8 mouse cellular contexts compared by ENCODE assay signal in the genomic region with DNA sequence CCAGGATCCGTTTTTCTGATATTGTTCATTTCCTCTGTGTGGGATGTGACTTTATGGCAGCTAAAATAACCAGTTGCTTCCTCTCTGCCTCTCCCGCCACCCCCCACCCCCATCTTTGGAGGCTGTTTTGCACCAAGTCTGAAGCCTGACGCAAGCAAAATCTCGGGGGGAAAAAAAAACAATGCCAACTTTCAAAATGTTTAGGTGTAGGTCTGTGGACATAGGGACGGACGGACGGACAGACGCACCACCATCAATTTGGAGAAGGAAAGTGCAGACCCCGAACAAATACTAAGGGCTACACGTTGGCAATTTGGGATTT. TPM values are rescaled to one million over a fixed set of nuclear protein-coding genes. Genes with fewer than 3 reads are reported as not detected.
DNase-seq lines count a peak whose midpoint lies in the region; ATAC-seq and TF ChIP-seq lines count a peak whose summit lies in the region.

No protein-coding gene starts in this region.

- TF ChIP-seq EP300 in liver, embryonic 14.5 days (IDR thresholded peaks at IDR 0.05; ENCODE audit: low read depth) = no peak

- TF ChIP-seq CTCF in cortical plate, adult 2 months (IDR thresholded peaks at IDR 0.05; ENCODE audit: extremely low read depth, insufficient read depth, low read length) = no peak
- TF ChIP-seq CTCF in liver, embryonic 14.5 days (IDR thresholded peaks at IDR 0.05; ENCODE audit: low read depth) = no peak

- intact Hi-C loops in heart, postnatal 25 days (cut with DNase I) = loop anchor here (5.0 kb wide), 2 partner anchors 46 to 71 kb away; no protein-coding TSS in a partner anchor

- 7% methylated on average over 10 of the region's 10 CpGs for WGBS in heart, embryonic 14.5 days
- under 1% methylated on average over 10 of the region's 10 CpGs for WGBS in liver, embryonic 14.5 days (ENCODE audit: insufficient replicate concordance)

- peak overlapping the region; percentile 59 for H3K4me3 ChIP-seq in heart, embryonic 14.5 days (ENCODE audit: control insufficient read depth in 1 of 2, insufficient read depth in 1 of 2, low read depth in 1 of 2, low read length in 2 of 2)
- no peak overlapping the region for H3K4me3 ChIP-seq in cortical plate, adult 2 months (ENCODE audit: insufficient read depth, low read length)
- peak overlapping the region; percentile 67 to 73 for H3K4me3 ChIP-seq in liver, embryonic 14.5 days (ENCODE audit: insufficient read depth in 1 of 2, low read depth in 2 of 2, low read length in 2 of 2)

- H3K4me1 ChIP-seq in heart, embryonic 14.5 days (ENCODE audit: control insufficient read depth in 2 of 2, insufficient read depth in 2 of 2, low read length in 2 of 2) = peaks cover 2 to 8% of the 10 kb centered on the region in 2 experiments; a peak in 2 of 4 replicates
- H3K4me1 ChIP-seq in cortical plate, adult 2 months (ENCODE audit: control insufficient read depth, insufficient read depth, low read length) = no peaks in the 10 kb centered on the region
- peaks cover 0 to 4% of the 10 kb centered on the region in 2 experiments; a peak in 1 of 4 replicates for H3K4me1 ChIP-seq in liver, embryonic 14.5 days (replicated peaks; ENCODE audit: control insufficient read depth in 2 of 2, insufficient read depth in 2 of 2, low read length in 1 of 2)

- H3K27ac ChIP-seq in heart, embryonic 14.5 days (replicated peaks in 1 of 2; ENCODE audit: control insufficient read depth in 1 of 2, insufficient read depth in 1 of 2, low read depth in 2 of 2, low read length in 2 of 2) = peak overlapping the region; percentile 35 to 44; a peak in 2 of 4 replicates
- peak overlapping the region; percentile 10; the same call in 1 of the 2 replicates for H3K27ac ChIP-seq in cortical plate, adult 2 months (ENCODE audit: insufficient read depth, low read length)
- no peak overlapping the region for H3K27ac ChIP-seq in liver, embryonic 14.5 days

- H3K27me3 ChIP-seq in heart, embryonic 14.5 days (ENCODE audit: control insufficient read depth, insufficient read depth, low read length) = peaks cover 80% of the 10 kb centered on the region
- H3K27me3 ChIP-seq in liver, embryonic 14.5 days (ENCODE audit: control insufficient read depth, insufficient read depth, low read length) = peaks cover 51% of the 10 kb centered on the region

- TF ChIP-seq POLR2A in cortical plate, adult 2 months (IDR thresholded peaks at IDR 0.05; ENCODE audit: extremely low read depth, insufficient read depth, low read length) = no peak

- H3K4me2 ChIP-seq in heart, embryonic 14.5 days (ENCODE audit: low read length) = peak overlapping the region; percentile 76
- peak overlapping the region; percentile 71 for H3K4me2 ChIP-seq in liver, embryonic 14.5 days (ENCODE audit: low read depth)

- H3K9ac ChIP-seq in heart, embryonic 14.5 days (ENCODE audit: low read length) = no peak overlapping the region
- no peak overlapping the region for H3K9ac ChIP-seq in liver, embryonic 14.5 days (replicated peaks)

- peak; percentile 40; the same call in 1 of the 2 replicates for ATAC-seq in heart, embryonic 14.5 days (ENCODE audit: insufficient number of reproducible peaks, insufficient read depth, low FRiP score, low read depth)
- no peak for ATAC-seq in liver, embryonic 14.5 days (ENCODE audit: insufficient read depth)

- DNase-seq in heart, postnatal 25 days (ENCODE audit: low spot score) = no peak
- peak; percentile 16 for DNase-seq in CD4-positive, CD25-positive, alpha-beta regulatory T cell, adult 2 months (ENCODE audit: low read depth, low spot score)
- DNase-seq in liver, embryonic 14.5 days (ENCODE audit: low read depth in 3 of 3, low spot score in 3 of 3) = peak in 1 of 3 experiments; percentile 46
- no peak for DNase-seq in B cell, adult 2 months
- no peak for DNase-seq in gastrocnemius, adult 8-10 months (ENCODE audit: low spot score in 2 of 2)
- DNase-seq in layer of hippocampus, postnatal 10 days (ENCODE audit: low spot score in 2 of 2) = no peak

- H3K36me3 ChIP-seq in heart, embryonic 14.5 days (ENCODE audit: control insufficient read depth, insufficient read depth, low read length) = 0 out of 2 replicates have a peak, but pooled peaks cover 5% of the 10 kb centered on the region
- H3K36me3 ChIP-seq in liver, embryonic 14.5 days (replicated peaks; ENCODE audit: control insufficient read depth, insufficient read depth, low read depth) = no peaks in the 10 kb centered on the region

- H3K9me3 ChIP-seq in heart, embryonic 14.5 days (ENCODE audit: control insufficient read depth, low read length) = 0 out of 2 replicates have a peak, but pooled peaks cover 3% of the 10 kb centered on the region
- H3K9me3 ChIP-seq in liver, embryonic 14.5 days (ENCODE audit: control insufficient read depth, low read length) = no peaks in the 10 kb centered on the region

RNA-seq across cellular contexts. Expression of a gene that starts 1.2 kb away (rescaled TPM):
- 11.6 and 13.2 TPM in 2 replicates for polyA plus RNA-seq in heart, embryonic 14.5 days (2014; fragmentation: Nextera tagmentation; extraction: Ambion mirVana)
- total RNA-seq in heart, postnatal 25 days (2021) = 1 to 10 TPM; 3.8 to 4.8 TPM
- 2.7 and 2.8 TPM in 2 replicates for polyA plus RNA-seq in cortical plate, adult 2 months (2012; rRNA removed)
- 10.3 and 10.4 TPM in 2 replicates for polyA plus RNA-seq in liver, embryonic 14.5 days (2012; rRNA removed)
- 13.5 and 14.0 TPM in 2 replicates for polyA plus RNA-seq in liver, embryonic 14.5 days (2014; fragmentation: Nextera tagmentation; extraction: Ambion mirVana)
- total RNA-seq in gastrocnemius, adult 8-10 months (2022) = 1 to 10 TPM in 3 of 4 experiments, under 1 TPM in 1; 0.92 to 1.4 (median 1.1) TPM
- 1 to 10 TPM; 2.3 to 3.5 TPM for total RNA-seq in layer of hippocampus, postnatal 10 days (2021)

RNA-seq across cellular contexts. Expression of a gene that starts 59.6 kb away (rescaled TPM):
- 48.0 and 48.5 TPM in 2 replicates for polyA plus RNA-seq in heart, embryonic 14.5 days (2014; fragmentation: Nextera tagmentation; extraction: Ambion mirVana)
- total RNA-seq in heart, postnatal 25 days (2021) = under 1 TPM; 0.88 to 0.95 TPM
- polyA plus RNA-seq in cortical plate, adult 2 months (2012; rRNA removed) = 0.85 and 1.2 TPM in 2 replicates
- polyA plus RNA-seq in liver, embryonic 14.5 days (2012; rRNA removed) = 23.0 and 35.8 TPM in 2 replicates
- 53.2 and 55.6 TPM in 2 replicates for polyA plus RNA-seq in liver, embryonic 14.5 days (2014; fragmentation: Nextera tagmentation; extraction: Ambion mirVana)
- under 1 TPM; 0.12 to 0.22 (median 0.15) TPM for total RNA-seq in gastrocnemius, adult 8-10 months (2022)
- 1 to 10 TPM; 4.5 to 5.1 TPM for total RNA-seq in layer of hippocampus, postnatal 10 days (2021)
